Mouse (Mus musculus): Measurements from ENCODE around the gene Hs1bp3. TPM values are rescaled to one million over a fixed set of nuclear protein-coding genes. Genes with fewer than 3 reads are reported as not detected.

Hs1bp3 gene
- polyA plus RNA-seq, 1 experiment from 2014 or later, result 3.7 TPM

- Histone ChIP-seq H3K27ac (no peak overlapping the region), H3K4me3 (replicated peaks) (no peak overlapping the region), H3K9ac (no peak overlapping the region), H3K27me3 (no peaks in the 10 kb centered on the region), H3K9me3 (replicated peaks) (no peaks in the 10 kb centered on the region), H3K4me2 (no peak overlapping the region), H3K4me1 (replicated peaks) (peaks cover 6% of the 10 kb centered on the region), H3K36me3 (peaks cover 13% of the 10 kb centered on the region; the same call in 1 of the 2 replicates)
- ATAC-seq (ENCODE audit: low read depth) (no peak), DNase-seq (no peak)
- WGBS (ENCODE audit: insufficient replicate concordance), result 68% methylated on average over 12 of the region's 12 CpGs
Observed at GRCm38 (mm10) chr12:8337286-8338060, 24.2 kb downstream of the Hs1bp3 start.

- Histone ChIP-seq H3K9ac (no peak overlapping the region), H3K4me2 (no peak overlapping the region), H3K4me3 (replicated peaks) (no peak overlapping the region), H3K27me3 (no peaks in the 10 kb centered on the region), H3K4me1 (replicated peaks) (peaks cover 6% of the 10 kb centered on the region), H3K36me3 (peaks cover 13% of the 10 kb centered on the region; the same call in 1 of the 2 replicates), H3K9me3 (replicated peaks) (no peaks in the 10 kb centered on the region), H3K27ac (no peak overlapping the region)
- 59% methylated on average over 4 of the region's 4 CpGs for WGBS (ENCODE audit: insufficient replicate concordance)
- no peak for DNase-seq
- ATAC-seq (ENCODE audit: low read depth), result no peak
Observed at GRCm38 (mm10) chr12:8338491-8338890, 25.3 kb downstream of the Hs1bp3 start.

GRCm38 (mm10) chr12:8338918-8339317, 25.7 kb downstream of the Hs1bp3 start:
- no peak for ATAC-seq (ENCODE audit: low read depth)
- 75% methylated on average over 8 of the region's 8 CpGs for WGBS (ENCODE audit: insufficient replicate concordance)
- Histone ChIP-seq H3K9ac (no peak overlapping the region), H3K4me1 (replicated peaks) (peaks cover 3% of the 10 kb centered on the region; the same call in 1 of the 2 replicates), H3K27ac (no peak overlapping the region), H3K4me2 (no peak overlapping the region), H3K36me3 (peaks cover 13% of the 10 kb centered on the region; the same call in 1 of the 2 replicates), H3K9me3 (replicated peaks) (no peaks in the 10 kb centered on the region), H3K27me3 (no peaks in the 10 kb centered on the region), H3K4me3 (replicated peaks) (no peak overlapping the region)
- no peak for DNase-seq

GRCm38 (mm10) chr12:8339591-8340319, 26.5 kb downstream of the Hs1bp3 start:
- no peak overlapping the region for H3K4me2 ChIP-seq
- ATAC-seq (ENCODE audit: low read depth) (no peak), DNase-seq (no peak)
- H3K4me3 ChIP-seq (replicated peaks), result no peak overlapping the region
- no peaks in the 10 kb centered on the region; the same call in 1 of the 2 replicates for H3K4me1 ChIP-seq (replicated peaks)
- WGBS (ENCODE audit: insufficient replicate concordance), result 76% methylated on average over 13 of the region's 13 CpGs
- peaks cover 13% of the 10 kb centered on the region; the same call in 1 of the 2 replicates for H3K36me3 ChIP-seq
- H3K27ac ChIP-seq, result no peak overlapping the region
- no peaks in the 10 kb centered on the region for H3K27me3 ChIP-seq
- H3K9ac ChIP-seq, result no peak overlapping the region
- no peaks in the 10 kb centered on the region for H3K9me3 ChIP-seq (replicated peaks)

- 63% methylated on average over 6 of the region's 6 CpGs for WGBS (ENCODE audit: insufficient replicate concordance)
- Histone ChIP-seq H3K9me3 (replicated peaks) (no peaks in the 10 kb centered on the region), H3K27ac (no peak overlapping the region), H3K4me1 (replicated peaks) (0 out of 2 replicates have a peak, but pooled peaks cover 6% of the 10 kb centered on the region), H3K9ac (no peak overlapping the region), H3K4me2 (no peak overlapping the region), H3K4me3 (replicated peaks) (no peak overlapping the region), H3K36me3 (peaks cover 13% of the 10 kb centered on the region; the same call in 1 of the 2 replicates), H3K27me3 (no peaks in the 10 kb centered on the region)
- ATAC-seq (ENCODE audit: low read depth), result no peak
- DNase-seq, result no peak
Observed at GRCm38 (mm10) chr12:8341008-8341407, 27.8 kb downstream of the Hs1bp3 start.

GRCm38 (mm10) chr12:8343381-8343780, 30.1 kb downstream of the Hs1bp3 start:
- H3K4me2 ChIP-seq, result no peak overlapping the region
- ATAC-seq (ENCODE audit: low read depth) (no peak), DNase-seq (no peak)
- no peak overlapping the region for H3K27ac ChIP-seq
- H3K4me3 ChIP-seq (replicated peaks), result no peak overlapping the region
- H3K27me3 ChIP-seq, result no peaks in the 10 kb centered on the region
- 0 out of 2 replicates have a peak, but pooled peaks cover 4% of the 10 kb centered on the region for H3K36me3 ChIP-seq
- H3K9ac ChIP-seq, result no peak overlapping the region
- peaks cover 11% of the 10 kb centered on the region; the same call in 1 of the 2 replicates for H3K4me1 ChIP-seq (replicated peaks)
- no peaks in the 10 kb centered on the region for H3K9me3 ChIP-seq (replicated peaks)
- 79% methylated on average over 3 of the region's 3 CpGs for WGBS (ENCODE audit: insufficient replicate concordance)

GRCm38 (mm10) chr12:8344897-8345296, 31.7 kb downstream of the Hs1bp3 start:
- 12% methylated on average over 9 of the region's 9 CpGs for WGBS (ENCODE audit: insufficient replicate concordance)
- Histone ChIP-seq H3K4me1 (replicated peaks) (peaks cover 16% of the 10 kb centered on the region; the same call in 1 of the 2 replicates), H3K9me3 (replicated peaks) (no peaks in the 10 kb centered on the region), H3K27ac (peak overlapping the region; percentile 77), H3K4me2 (no peak overlapping the region), H3K4me3 (replicated peaks) (no peak overlapping the region), H3K9ac (no peak overlapping the region), H3K36me3 (no peaks in the 10 kb centered on the region), H3K27me3 (no peaks in the 10 kb centered on the region)
- no peak for DNase-seq
- peak; percentile 51 for ATAC-seq (ENCODE audit: low read depth)

- Histone ChIP-seq H3K9me3 (replicated peaks) (no peaks in the 10 kb centered on the region), H3K9ac (no peak overlapping the region), H3K4me2 (no peak overlapping the region), H3K36me3 (no peaks in the 10 kb centered on the region), H3K4me3 (replicated peaks) (no peak overlapping the region), H3K27ac (peak overlapping the region; percentile 77), H3K27me3 (no peaks in the 10 kb centered on the region), H3K4me1 (replicated peaks) (peaks cover 16% of the 10 kb centered on the region; the same call in 1 of the 2 replicates)
- DNase-seq (no peak), ATAC-seq (ENCODE audit: low read depth) (no peak)
- 75% methylated on average over 5 of the region's 5 CpGs for WGBS (ENCODE audit: insufficient replicate concordance)
Observed at GRCm38 (mm10) chr12:8345539-8345938, 32.3 kb downstream of the Hs1bp3 start.

GRCm38 (mm10) chr12:8347746-8348462, 34.7 kb downstream of the Hs1bp3 start:
- H3K27ac ChIP-seq, result peak overlapping the region; percentile 61
- no peaks in the 10 kb centered on the region for H3K36me3 ChIP-seq
- no peaks in the 10 kb centered on the region for H3K27me3 ChIP-seq
- peaks cover 19% of the 10 kb centered on the region; the same call in 1 of the 2 replicates for H3K4me1 ChIP-seq (replicated peaks)
- WGBS (ENCODE audit: insufficient replicate concordance), result 40% methylated on average over 8 of the region's 8 CpGs
- DNase-seq, result no peak
- H3K4me2 ChIP-seq, result no peak overlapping the region
- no peak overlapping the region for H3K4me3 ChIP-seq (replicated peaks)
- no peak for ATAC-seq (ENCODE audit: low read depth)
- H3K9me3 ChIP-seq (replicated peaks), result no peaks in the 10 kb centered on the region
- H3K9ac ChIP-seq, result no peak overlapping the region

GRCm38 (mm10) chr12:8348733-8349513, 35.7 kb downstream of the Hs1bp3 start:
- H3K4me3 ChIP-seq (replicated peaks), result no peak overlapping the region
- no peak for DNase-seq
- no peaks in the 10 kb centered on the region for H3K27me3 ChIP-seq
- H3K9me3 ChIP-seq (replicated peaks), result no peaks in the 10 kb centered on the region
- H3K4me2 ChIP-seq, result no peak overlapping the region
- H3K27ac ChIP-seq, result peak overlapping the region; percentile 61; the same call in 1 of the 2 replicates
- no peaks in the 10 kb centered on the region for H3K36me3 ChIP-seq
- no peak for ATAC-seq (ENCODE audit: low read depth)
- peaks cover 19% of the 10 kb centered on the region; the same call in 1 of the 2 replicates for H3K4me1 ChIP-seq (replicated peaks)
- H3K9ac ChIP-seq, result no peak overlapping the region
- WGBS (ENCODE audit: insufficient replicate concordance), result 47% methylated on average over 9 of the region's 9 CpGs

Data from liver, embryonic 13.5 days (tissue).